In genomic region chr19:10413701-10414242, GRCm38 (mm10) we compare ENCODE assay signal across 8 mouse cellular contexts. TPM values are rescaled to one million over a fixed set of nuclear protein-coding genes. Genes with fewer than 3 reads are reported as not detected.
A peak's percentile ranks its signal among the peaks of the same experiment; 100 is the strongest.
DNase-seq lines count a peak whose midpoint lies in the region; ATAC-seq and TF ChIP-seq lines count a peak whose summit lies in the region.

No protein-coding gene starts in this region.

- H3K4me1 ChIP-seq in forebrain, postnatal 0 days (ENCODE audit: insufficient read depth) = peaks cover 5% of the 10 kb centered on the region
- no peaks in the 10 kb centered on the region; the same call in 1 of the 2 replicates for H3K4me1 ChIP-seq in limb, embryonic 11.5 days (ENCODE audit: control insufficient read depth, insufficient read depth, low read length)

- peak; percentile 92 for ATAC-seq in forebrain, postnatal 0 days
- ATAC-seq in limb, embryonic 11.5 days (ENCODE audit: insufficient number of reproducible peaks, low FRiP score, low TSS enrichment, low read depth) = peak; percentile 84

- H3K9ac ChIP-seq in forebrain, postnatal 0 days = peak overlapping the region; percentile 49
- 0 out of 2 replicates have a peak overlapping the region, but pooled peaks have one; percentile 8 for H3K9ac ChIP-seq in limb, embryonic 11.5 days (ENCODE audit: low read length)

- DNase-seq in thymus, postnatal 4 days = peak; percentile 42
- DNase-seq in thymus, postnatal 10 days (ENCODE audit: low spot score in 2 of 2) = no peak
- peak; percentile 86 for DNase-seq in forebrain, postnatal 0 days
- DNase-seq in limb, embryonic 11.5 days (ENCODE audit: low spot score) = peak; percentile 85
- DNase-seq in yolk sac, embryonic 10.5 days (ENCODE audit: low spot score) = peak; percentile 75
- no peak for DNase-seq in gastrocnemius, postnatal 25 days
- no peak for DNase-seq in cerebellum, adult 11 months
- no peak for DNase-seq in left cerebral cortex, postnatal 25 days (ENCODE audit: low spot score in 2 of 2)

- peak overlapping the region; percentile 49 for H3K4me2 ChIP-seq in forebrain, postnatal 0 days (ENCODE audit: low read depth)
- H3K4me2 ChIP-seq in limb, embryonic 11.5 days (ENCODE audit: low read depth, severe bottlenecking) = peak overlapping the region; percentile 53

- H3K27ac ChIP-seq in forebrain, postnatal 0 days (ENCODE audit: low read depth, low read length) = 0 out of 2 replicates have a peak overlapping the region, but pooled peaks have one; percentile 21
- H3K27ac ChIP-seq in limb, embryonic 11.5 days (replicated peaks; ENCODE audit: low read depth, low read length) = no peak overlapping the region

- no peaks in the 10 kb centered on the region for H3K9me3 ChIP-seq in forebrain, postnatal 0 days (ENCODE audit: low read length)
- no peaks in the 10 kb centered on the region for H3K9me3 ChIP-seq in limb, embryonic 11.5 days (ENCODE audit: control insufficient read depth, low read length)

- peak overlapping the region; percentile 28 for H3K4me3 ChIP-seq in forebrain, postnatal 0 days (ENCODE audit: low read depth, low read length)
- H3K4me3 ChIP-seq in limb, embryonic 11.5 days (ENCODE audit: low read depth, low read length) = peak overlapping the region; percentile 24

- intact Hi-C loops in left cerebral cortex, postnatal 25 days (cut with DNase I) = no loop called here

- H3K27me3 ChIP-seq in forebrain, postnatal 0 days (ENCODE audit: insufficient read depth, low read length) = no peaks in the 10 kb centered on the region
- no peaks in the 10 kb centered on the region for H3K27me3 ChIP-seq in limb, embryonic 11.5 days (ENCODE audit: control insufficient read depth, insufficient read depth, low read length)

- H3K36me3 ChIP-seq in forebrain, postnatal 0 days (ENCODE audit: insufficient read depth) = peaks cover 5% of the 10 kb centered on the region; the same call in 1 of the 2 replicates
- H3K36me3 ChIP-seq in limb, embryonic 11.5 days (ENCODE audit: control insufficient read depth, insufficient read depth, low read length) = no peaks in the 10 kb centered on the region

- 1% methylated on average over 18 of the region's 19 CpGs for WGBS in forebrain, postnatal 0 days
- WGBS in limb, embryonic 11.5 days = under 1% methylated on average over 19 of the region's 19 CpGs

- no peak for TF ChIP-seq CTCF in forebrain, postnatal 0 days (IDR thresholded peaks at IDR 0.05; ENCODE audit: low read depth)

RNA-seq across cellular contexts. Expression of gene Syt7, which starts 24.9 kb away (rescaled TPM):
- total RNA-seq in forebrain, postnatal 0 days (2014; rRNA removed) = 91.6 and 110 TPM in 2 replicates
- 14.9 and 19.2 TPM in 2 replicates for polyA plus RNA-seq in forebrain, postnatal 0 days (2015; fragmentation: Nextera tagmentation; extraction: Ambion mirVana)
- 0.45 and 0.55 TPM in 2 replicates for polyA plus RNA-seq in limb, embryonic 11.5 days (2014; fragmentation: Nextera tagmentation; extraction: Ambion mirVana)
- 1 to 10 TPM; 1.9 to 4.1 TPM for total RNA-seq in gastrocnemius, postnatal 25 days (2021)
- 100 to 1,000 TPM; 309 to 332 TPM for total RNA-seq in left cerebral cortex, postnatal 25 days (2021)

RNA-seq across cellular contexts. Expression of gene Lrrc10b, which starts 43.5 kb away (rescaled TPM):
- 6.5 and 7.7 TPM in 2 replicates for total RNA-seq in forebrain, postnatal 0 days (2014; rRNA removed)
- polyA plus RNA-seq in forebrain, postnatal 0 days (2015; fragmentation: Nextera tagmentation; extraction: Ambion mirVana) = 1.1 and 2.5 TPM in 2 replicates
- 0.09 TPM in 1 of 2 replicates, not detected in the other for polyA plus RNA-seq in limb, embryonic 11.5 days (2014; fragmentation: Nextera tagmentation; extraction: Ambion mirVana)
- total RNA-seq in gastrocnemius, postnatal 25 days (2021) = under 1 TPM; 0.13 to 0.38 TPM
- 10 to 100 TPM in 1 of 2 experiments, 1 to 10 TPM in 1; 4.8 to 30.6 TPM for total RNA-seq in left cerebral cortex, postnatal 25 days (2021)

Comparison
In these comparisons a context has a peak if more than half of its experiments do, and no peak if none do; other contexts are left out.
1. DNase-seq: peak in thymus, postnatal 4 days (single experiment), forebrain, postnatal 0 days (single experiment), limb, embryonic 11.5 days (single experiment) and yolk sac, embryonic 10.5 days (single experiment); none in thymus, postnatal 10 days (0 of 2), gastrocnemius, postnatal 25 days (single experiment), cerebellum, adult 11 months (single experiment) and left cerebral cortex, postnatal 25 days (0 of 2).
2. RNA of gene Syt7, which starts 24.9 kb away (total RNA-seq): 309 to 332 TPM in left cerebral cortex, postnatal 25 days and 91.6 to 110 TPM in forebrain, postnatal 0 days; 1.9 to 4.1 TPM in gastrocnemius, postnatal 25 days; every median in the first group is over 10 times any median in the second.